Mouse (Mus musculus) limb, embryonic 11.5 days (tissue): ENCODE results near the gene Ncan. TPM values are rescaled to one million over a fixed set of nuclear protein-coding genes. Genes with fewer than 3 reads are reported as not detected.
"Not testable (repeated sequence)": the region's sequence is repeated elsewhere in the genome, so short reads cannot be mapped to it uniquely, and the experiment has no call there.

Source experiments
- ATAC-seq: fragments of 200-750 bp; cut with Nextera tagmentation; 2 replicates; pipeline ENCODE4 v1.8.0; 2017; ENCODE audit warnings: low read depth; ENCODE audit not compliant: insufficient number of reproducible peaks, low FRiP score, low TSS enrichment
- DNase-seq: peaks from one replicate; pipeline ENCODE4 v3.0.0-alpha.2; 2015; ENCODE audit warnings: low spot score
- H3K27ac ChIP-seq: fragments of 300-500 bp; sonication (generic); replicated peaks from 2 replicates; pipeline ENCODE4 v1.5.1; 2014; ENCODE audit warnings: low read depth, mild to moderate bottlenecking, low read length
- H3K27me3 ChIP-seq: fragments of 300-500 bp; sonication (generic); 2 replicates; pipeline ENCODE4 v1.6.1; 2014; ENCODE audit warnings: mild to moderate bottlenecking, low read length, mixed read lengths; ENCODE audit not compliant: control insufficient read depth, insufficient read depth
- H3K36me3 ChIP-seq: fragments of 300-500 bp; sonication (generic); 2 replicates; pipeline ENCODE4 v1.6.1; 2014; ENCODE audit warnings: mild to moderate bottlenecking, low read length, moderate library complexity, mixed read lengths; ENCODE audit not compliant: control insufficient read depth, insufficient read depth
- H3K4me1 ChIP-seq: fragments of 300-500 bp; sonication (generic); 2 replicates; pipeline ENCODE4 v1.6.1; 2014; ENCODE audit warnings: low read length, mixed read lengths; ENCODE audit not compliant: control insufficient read depth, insufficient read depth
- H3K4me2 ChIP-seq: fragments of 300-500 bp; sonication (generic); 2 replicates; pipeline ENCODE4 v1.6.1; 2014; ENCODE audit warnings: low read depth, mild to moderate bottlenecking, moderate library complexity; ENCODE audit not compliant: severe bottlenecking
- H3K4me3 ChIP-seq: fragments of 300-500 bp; sonication (generic); 2 replicates; pipeline ENCODE4 v1.5.1; 2014; ENCODE audit warnings: low read depth, low read length
- H3K9ac ChIP-seq: fragments of 300-500 bp; sonication (generic); 2 replicates; pipeline ENCODE4 v1.6.1; 2014; ENCODE audit warnings: mild to moderate bottlenecking, low read length
- H3K9me3 ChIP-seq: fragments of 300-500 bp; sonication (generic); 2 replicates; pipeline ENCODE4 v1.6.1; 2016; ENCODE audit warnings: low read length; ENCODE audit not compliant: control insufficient read depth
- WGBS: fragments of 180-500 bp; shearing (Covaris S2); extraction: QIAGEN DNeasy Blood & Tissue Kit; methylation state at CpG from one replicate; pipeline ENCODE4 v1.1.7; 2014; 5-methylcytosine and 5-hydroxymethylcytosine counted together
- microRNA-seq: library from miRNA; unstranded; fragments of <30 nt; microRNA quantifications from one replicate; pipeline ENCODE4, GENCODE M21; 2016
- polyA plus RNA-seq: library from polyadenylated mRNA; unstranded; fragments of >200 nt; fragmentation: Nextera tagmentation; extraction: Ambion mirVana; gene quantifications from 2 replicates; pipeline ENCODE4 v1.2.1, GENCODE M21; 2014

Ncan gene
- polyA plus RNA-seq, 1 experiment from 2014 or later: 0.60 TPM

DNA sequence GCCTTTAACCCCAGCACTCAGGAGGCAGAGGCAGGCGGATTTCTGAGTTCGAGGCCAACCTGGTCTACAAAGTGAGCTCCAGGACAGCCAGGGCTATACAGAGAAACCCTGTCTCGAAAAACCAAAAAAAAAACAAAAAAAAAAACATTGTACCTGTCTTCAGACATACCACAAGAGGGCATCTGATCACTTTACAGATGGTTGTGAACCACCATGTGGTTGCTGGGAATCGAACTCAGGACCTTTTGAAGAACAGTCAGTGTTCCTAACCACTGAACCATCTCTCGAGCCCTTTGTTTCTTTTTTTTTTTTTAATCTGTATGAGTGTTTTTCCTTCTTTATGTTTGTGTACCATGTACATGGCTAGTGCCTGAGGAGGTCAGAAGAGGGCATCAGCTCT, 70.2 kb downstream of the Ncan start:
- WGBS: 92% methylated on average over 4 of the region's 5 CpGs
- H3K4me1 ChIP-seq, H3K27me3 ChIP-seq, ATAC-seq, DNase-seq, H3K4me2 ChIP-seq, H3K9ac ChIP-seq, H3K4me3 ChIP-seq, H3K27ac ChIP-seq, H3K9me3 ChIP-seq: not testable (repeated sequence)
- H3K36me3 ChIP-seq: peaks cover 24% of the 10 kb centered on the region

DNA sequence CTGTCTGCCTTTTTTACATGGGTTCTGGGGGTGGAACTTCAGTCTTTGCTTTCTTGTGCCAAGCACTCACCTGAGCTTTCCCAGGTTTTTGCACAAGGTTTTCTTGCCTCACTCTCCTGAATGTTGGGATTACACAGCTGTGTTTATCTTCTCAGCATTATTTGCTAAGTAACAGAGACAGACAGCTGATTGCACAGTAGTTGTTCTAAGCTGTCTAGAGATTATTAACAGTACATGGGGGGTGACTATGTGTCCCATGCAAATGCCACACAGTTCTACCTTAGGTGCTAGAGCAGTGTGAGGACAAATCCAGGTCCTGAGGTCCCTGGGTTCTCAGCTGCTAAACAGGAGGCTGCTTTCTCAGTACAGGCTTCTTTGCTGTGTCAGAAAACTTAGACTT, 71.0 kb downstream of the Ncan start:
- Histone ChIP-seq H3K36me3 (peaks cover 21% of the 10 kb centered on the region), H3K4me3 (no peak overlapping the region), H3K9me3 (no peaks in the 10 kb centered on the region), H3K4me1 (no peaks in the 10 kb centered on the region), H3K9ac (no peak overlapping the region), H3K27ac (no peak overlapping the region), H3K4me2 (no peak overlapping the region), H3K27me3 (no peaks in the 10 kb centered on the region)
- DNase-seq (no peak), ATAC-seq (no peak)

DNA sequence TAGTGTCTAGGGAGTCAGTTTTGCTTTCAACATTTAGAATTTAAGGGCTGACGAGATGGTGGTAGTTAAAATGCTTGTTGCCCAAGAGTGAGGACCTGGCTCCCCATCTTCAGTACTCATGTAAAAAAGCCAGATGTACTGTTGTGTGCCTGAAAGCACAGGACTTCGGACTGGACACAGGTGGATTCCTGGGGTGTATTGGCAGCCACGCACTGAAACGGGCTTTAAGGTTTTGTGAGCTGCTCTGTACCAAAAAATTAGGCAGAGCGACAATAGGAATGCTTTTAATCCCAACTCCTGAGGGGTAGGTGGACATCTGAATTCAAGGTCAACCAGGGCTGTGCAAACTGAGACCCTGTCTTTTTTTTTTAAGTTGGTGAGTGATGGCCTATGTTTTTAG, 76.7 kb downstream of the Ncan start:
- Histone ChIP-seq H3K4me2 (peak overlapping the region; percentile 51), H3K9ac (no peak overlapping the region), H3K27me3 (no peaks in the 10 kb centered on the region), H3K36me3 (peaks cover 2% of the 10 kb centered on the region; the same call in 1 of the 2 replicates), H3K27ac (no peak overlapping the region), H3K9me3 (no peaks in the 10 kb centered on the region), H3K4me3 (peak overlapping the region; percentile 98; the same call in 1 of the 2 replicates), H3K4me1 (no peaks in the 10 kb centered on the region; the same call in 1 of the 2 replicates)
- WGBS: 85% methylated on average over 5 of the region's 5 CpGs
- DNase-seq: no peak
- no peak for ATAC-seq

Small RNA genes lying within 50 kb of the gene (microRNA-seq; reads per million reads assigned to microRNA genes)
- not detected for gene Mir7066

Other genes with a start within 250 kb of the Ncan start
- gene Cilp2, start 233.2 kb downstream of the Ncan start, polyA plus RNA-seq: 0.28 and 0.35 TPM in 2 replicates
- gene Tssk6, start 218.7 kb downstream of the Ncan start, polyA plus RNA-seq: 4.4 and 4.9 TPM in 2 replicates
- 164 and 168 TPM in 2 replicates for gene Ndufa13, start 218.3 kb downstream of the Ncan start, polyA plus RNA-seq
- 2.5 and 4.3 TPM in 2 replicates for gene Yjefn3, start 218.2 kb downstream of the Ncan start, polyA plus RNA-seq
- gene Gatad2a, start 124.5 kb downstream of the Ncan start, polyA plus RNA-seq: 79.5 and 93.3 TPM in 2 replicates
- 52.5 and 58.3 TPM in 2 replicates for gene Mau2, start 78.1 kb downstream of the Ncan start, polyA plus RNA-seq
- 39.1 TPM in 2 replicates for gene Sugp1, start 78.1 kb downstream of the Ncan start, polyA plus RNA-seq
- 0.52 and 1.2 TPM in 2 replicates for gene Tm6sf2, start 47.9 kb downstream of the Ncan start, polyA plus RNA-seq
- 0.05 TPM in 1 of 2 replicates, not detected in the other for gene Hapln4, start 37.4 kb downstream of the Ncan start, polyA plus RNA-seq
- 13.7 and 20.8 TPM in 2 replicates for gene Nr2c2ap, start 10.5 kb upstream of the Ncan start, polyA plus RNA-seq
- gene Rfxank, start 18.3 kb upstream of the Ncan start, polyA plus RNA-seq: 20.0 and 21.3 TPM in 2 replicates
- 49.6 and 53.2 TPM in 2 replicates for gene Borcs8, start 18.6 kb upstream of the Ncan start, polyA plus RNA-seq
- gene Mef2b, start 18.8 kb upstream of the Ncan start, polyA plus RNA-seq: 0.40 and 0.41 TPM in 2 replicates
- gene Tmem161a, start 51.5 kb upstream of the Ncan start, polyA plus RNA-seq: 43.5 and 46.9 TPM in 2 replicates
- gene Slc25a42, start 91.4 kb upstream of the Ncan start, polyA plus RNA-seq: 2.1 and 2.4 TPM in 2 replicates
- 34.3 and 41.0 TPM in 2 replicates for gene Sugp2, start 113.4 kb upstream of the Ncan start, polyA plus RNA-seq
- 19.8 and 20.1 TPM in 2 replicates for gene Armc6, start 113.6 kb upstream of the Ncan start, polyA plus RNA-seq
- gene Homer3, start 162.0 kb upstream of the Ncan start, polyA plus RNA-seq: 75.2 and 78.6 TPM in 2 replicates
- 55.8 and 62.1 TPM in 2 replicates for gene Ddx49, start 181.6 kb upstream of the Ncan start, polyA plus RNA-seq
- 263 and 281 TPM in 2 replicates for gene Cope, start 181.6 kb upstream of the Ncan start, polyA plus RNA-seq
- gene Cers1, start 194.9 kb upstream of the Ncan start, polyA plus RNA-seq: 4.7 and 6.0 TPM in 2 replicates
- 2.9 and 4.2 TPM in 2 replicates for gene Gdf1, start 208.9 kb upstream of the Ncan start, polyA plus RNA-seq
- gene Upf1, start 232.4 kb upstream of the Ncan start, polyA plus RNA-seq: 23.2 and 25.1 TPM in 2 replicates